Mouse (Mus musculus) CH12.LX (cell line): ENCODE measurements around the gene Stxbp3.

Source experiments
- CTCF ChIP-seq, 2 experiments: IDR thresholded peaks in 1 of 2; conservative IDR thresholded peaks in 1 of 2; 2 replicates each; pipeline ENCODE4 v1.5.1; 2011 to 2012; ENCODE audit warnings: low read depth in 2 of 2, low read length in 2 of 2, improper control_type of control experiment in 1 of 2, inconsistent platforms in 1 of 2, mild to moderate bottlenecking in 1 of 2, moderate library complexity in 1 of 2
- E2F4 ChIP-seq: IDR thresholded peaks from 2 replicates; pipeline ENCODE4 v1.6.1; 2011; ENCODE audit warnings: low read depth, low read length, improper control_type of control experiment; ENCODE audit not compliant: insufficient replicate concordance
- EP300 ChIP-seq: IDR thresholded peaks from 2 replicates; pipeline ENCODE4 v1.6.1; 2011; ENCODE audit warnings: low read length, improper control_type of control experiment
- ETS1 ChIP-seq: conservative IDR thresholded peaks from 2 replicates; pipeline ENCODE4 v1.6.1; 2012; ENCODE audit warnings: low read depth, mild to moderate bottlenecking, inconsistent platforms, low read length, improper control_type of control experiment, moderate library complexity
- HCFC1 ChIP-seq: IDR thresholded peaks from 2 replicates; pipeline ENCODE4 v1.6.1; 2012; ENCODE audit warnings: low read depth, mild to moderate bottlenecking, inconsistent platforms, low read length, improper control_type of control experiment
- KAT2A ChIP-seq: IDR thresholded peaks from 2 replicates; pipeline ENCODE4 v1.6.1; 2012; ENCODE audit warnings: low read length, improper control_type of control experiment, inconsistent platforms; ENCODE audit not compliant: insufficient replicate concordance
- MAFK ChIP-seq: IDR thresholded peaks from 2 replicates; pipeline ENCODE4 v1.6.1; 2011; ENCODE audit warnings: low read length, improper control_type of control experiment; ENCODE audit not compliant: insufficient replicate concordance
- MYC ChIP-seq: IDR thresholded peaks from 2 replicates; pipeline ENCODE4 v1.6.1; 2011; ENCODE audit warnings: low read depth, mild to moderate bottlenecking, improper control_type of control experiment, low read length
- POLR2A ChIP-seq: IDR thresholded peaks from 2 replicates; pipeline ENCODE4 v1.6.1; 2011; ENCODE audit warnings: low read depth, mild to moderate bottlenecking, improper control_type of control experiment, low read length
- POLR2AphosphoS2 ChIP-seq: IDR thresholded peaks from 2 replicates; pipeline ENCODE4 v1.6.1; 2011; ENCODE audit warnings: low read depth, low read length, improper control_type of control experiment
- RAD21 ChIP-seq: IDR thresholded peaks from 2 replicates; pipeline ENCODE4 v1.6.1; 2011; ENCODE audit warnings: low read depth, mild to moderate bottlenecking, low read length, improper control_type of control experiment, moderate library complexity
- TBP ChIP-seq: conservative IDR thresholded peaks from 2 replicates; pipeline ENCODE4 v1.6.1; 2011; ENCODE audit warnings: low read depth, low read length, improper control_type of control experiment
- UBTF ChIP-seq: IDR thresholded peaks from 2 replicates; pipeline ENCODE4 v1.6.1; 2012; ENCODE audit warnings: low read depth, mild to moderate bottlenecking, inconsistent platforms, low read length, improper control_type of control experiment, moderate library complexity
- ZNF384 ChIP-seq: IDR thresholded peaks from 2 replicates; pipeline ENCODE4 v1.6.1; 2012; ENCODE audit warnings: low read depth, low read length, improper control_type of control experiment, inconsistent platforms

DNA sequence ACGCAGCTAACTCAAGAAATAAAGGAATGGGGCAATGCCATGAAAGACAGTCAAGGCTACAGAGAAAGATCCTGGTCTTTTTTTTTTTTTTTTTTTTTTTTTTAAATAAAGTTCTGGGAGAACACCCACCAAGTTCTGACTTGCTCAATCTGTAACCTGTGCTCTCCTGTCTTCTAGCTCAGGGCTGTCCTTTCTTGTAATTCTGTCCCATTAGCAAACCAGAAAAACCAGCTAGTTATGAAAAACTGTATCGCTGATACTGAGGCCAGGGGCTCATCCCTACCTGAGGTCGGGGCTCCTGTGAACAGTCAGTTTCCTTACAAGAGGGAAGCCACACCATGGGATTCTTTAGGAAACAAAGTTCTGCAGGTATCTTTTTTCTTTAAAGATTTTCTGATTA lies 49.8 kb downstream of the Stxbp3 start:
- TF ChIP-seq EP300 (no peak), CTCF (conservative IDR thresholded peaks at IDR 0.05 in 1 of 2, IDR thresholded peaks at IDR 0.05 in 1 of 2; ENCODE audit: low read depth in 2 of 2, low read length in 2 of 2) (no peak), RAD21 (no peak), E2F4 (no peak), MYC (no peak), POLR2A (no peak), TBP (no peak), HCFC1 (no peak), ZNF384 (no peak), POLR2AphosphoS2 (no peak), MAFK (no peak), UBTF (no peak), KAT2A (no peak), ETS1 (no peak)
